In genomic region chr3:100707117-100707516, GRCm38 (mm10) we compare ENCODE assay signal across 25 mouse cellular contexts. TPM values are rescaled to one million over a fixed set of nuclear protein-coding genes. Genes with fewer than 3 reads are reported as not detected.
DNase-seq lines count a peak whose midpoint lies in the region; ATAC-seq lines count a peak whose summit lies in the region.
"Had no signal": no experiment of that assay in that cellular context is flagged by ENCODE, and none has a peak within 500 bp of the region (broad histone marks: within the 10 kb centered on the region; RNA-seq: fewer than 3 reads in every experiment).

No protein-coding gene starts in this region.

- H3K4me2 ChIP-seq in heart, embryonic 12.5 days = no peak overlapping the region
- no peak overlapping the region for H3K4me2 ChIP-seq in kidney, embryonic 15.5 days
- no peak overlapping the region for H3K4me2 ChIP-seq in lung, embryonic 16.5 days (ENCODE audit: low read depth, low read length)
- H3K4me2 ChIP-seq: hindbrain, embryonic 13.5 days; limb, embryonic 13.5 days; liver, embryonic 11.5 days; neural tube, embryonic 12.5 days had no signal

- WGBS in heart, embryonic 12.5 days = 51% methylated on average over 4 of the region's 4 CpGs
- WGBS in kidney, embryonic 15.5 days = 68% methylated on average over 4 of the region's 4 CpGs
- 45% methylated on average over 4 of the region's 4 CpGs for WGBS in lung, embryonic 16.5 days

- H3K9me3 ChIP-seq in heart, embryonic 12.5 days (replicated peaks) = no peaks in the 10 kb centered on the region
- H3K9me3 ChIP-seq in kidney, embryonic 15.5 days (replicated peaks) = no peaks in the 10 kb centered on the region
- no peaks in the 10 kb centered on the region for H3K9me3 ChIP-seq in lung, embryonic 16.5 days (ENCODE audit: control insufficient read depth, low read length)
- H3K9me3 ChIP-seq: hindbrain, embryonic 13.5 days; limb, embryonic 13.5 days; midbrain, embryonic 10.5 days; neural tube, embryonic 12.5 days had no signal

- no peaks in the 10 kb centered on the region for H3K36me3 ChIP-seq in heart, embryonic 12.5 days
- H3K36me3 ChIP-seq in kidney, embryonic 15.5 days = no peaks in the 10 kb centered on the region
- no peaks in the 10 kb centered on the region for H3K36me3 ChIP-seq in lung, embryonic 16.5 days (ENCODE audit: control insufficient read depth, insufficient read depth, low read length)
- H3K36me3 ChIP-seq: hindbrain, embryonic 13.5 days; limb, embryonic 13.5 days; midbrain, embryonic 10.5 days; neural tube, embryonic 12.5 days had no signal

- no peak for DNase-seq in heart, adult 8-10 months (ENCODE audit: low spot score)
- no peak for DNase-seq in kidney, adult 8-10 months
- no peak for DNase-seq in lung, postnatal 14 days
- DNase-seq in gastrocnemius, postnatal 36 days = no peak
- DNase-seq: adrenal gland, postnatal 14 days; cerebellum, adult 11-12 months; cerebellum, adult 9-11 months; gastrocnemius, postnatal 10 days; heart, postnatal 4 days; kidney, adult 9 months; right cerebral cortex, adult 18-20 months; spleen, adult 18-20 months; thymus, postnatal 14 days had no signal

- peaks cover 45% of the 10 kb centered on the region for H3K4me1 ChIP-seq in heart, embryonic 12.5 days (replicated peaks)
- H3K4me1 ChIP-seq in kidney, embryonic 15.5 days = peaks cover 48% of the 10 kb centered on the region
- H3K4me1 ChIP-seq in lung, embryonic 16.5 days (replicated peaks; ENCODE audit: control insufficient read depth, insufficient read depth, low read length) = peaks cover 13% of the 10 kb centered on the region
- H3K4me1 ChIP-seq: neural tube, embryonic 12.5 days had no signal

- H3K4me3 ChIP-seq in heart, embryonic 12.5 days = no peak overlapping the region
- no peak overlapping the region for H3K4me3 ChIP-seq in kidney, embryonic 15.5 days (replicated peaks)
- no peak overlapping the region for H3K4me3 ChIP-seq in lung, embryonic 16.5 days (ENCODE audit: low read length)
- H3K4me3 ChIP-seq: erythroblast, embryonic 14.5 days; hindbrain, embryonic 13.5 days; limb, embryonic 13.5 days; midbrain, embryonic 10.5 days; myocyte; neural tube, embryonic 12.5 days had no signal

- no peak overlapping the region for H3K9ac ChIP-seq in heart, embryonic 12.5 days
- no peak overlapping the region for H3K9ac ChIP-seq in kidney, embryonic 15.5 days
- H3K9ac ChIP-seq in lung, embryonic 16.5 days (ENCODE audit: low read length) = no peak overlapping the region
- H3K9ac ChIP-seq: hindbrain, embryonic 13.5 days; limb, embryonic 13.5 days; neural tube, embryonic 12.5 days had no signal

- H3K27me3 ChIP-seq in heart, embryonic 12.5 days (replicated peaks) = no peaks in the 10 kb centered on the region
- H3K27me3 ChIP-seq in kidney, embryonic 15.5 days = no peaks in the 10 kb centered on the region
- no peaks in the 10 kb centered on the region for H3K27me3 ChIP-seq in lung, embryonic 16.5 days (ENCODE audit: control insufficient read depth, insufficient read depth, low read depth, low read length)
- H3K27me3 ChIP-seq: hindbrain, embryonic 13.5 days; limb, embryonic 13.5 days; neural tube, embryonic 12.5 days had no signal

- H3K27ac ChIP-seq in heart, embryonic 12.5 days (ENCODE audit: poor library complexity, severe bottlenecking) = no peak overlapping the region
- 0 out of 2 replicates have a peak overlapping the region, but pooled peaks have one; percentile 41 for H3K27ac ChIP-seq in kidney, embryonic 15.5 days
- H3K27ac ChIP-seq in lung, embryonic 16.5 days (ENCODE audit: low read length) = no peak overlapping the region
- H3K27ac ChIP-seq: hindbrain, embryonic 13.5 days; limb, embryonic 13.5 days; midbrain, embryonic 10.5 days; neural tube, embryonic 12.5 days had no signal

- intact Hi-C loops in gastrocnemius, postnatal 36 days (cut with DNase I) = no loop called here

- ATAC-seq in heart, embryonic 12.5 days (ENCODE audit: insufficient number of reproducible peaks, low FRiP score) = 0 out of 2 replicates have a peak, but pooled peaks have one; percentile 30
- 0 out of 2 replicates have a peak, but pooled peaks have one; percentile 13 for ATAC-seq in kidney, embryonic 15.5 days (replicated peaks; ENCODE audit: low FRiP score)
- peak; percentile 41 for ATAC-seq in lung, embryonic 16.5 days (ENCODE audit: low read depth)
- ATAC-seq: CD4-positive, CD25-positive, alpha-beta regulatory T cell, adult 4 months; forebrain, embryonic 16.5 days had no signal

RNA-seq across cellular contexts. Expression of gene Man1a2, which starts 21.8 kb away (rescaled TPM):
- polyA plus RNA-seq in heart, embryonic 12.5 days (2016; fragmentation: Nextera tagmentation; extraction: Ambion mirVana) = 83.5 and 91.1 TPM in 2 replicates
- total RNA-seq in heart, adult 8-10 months (2022) = 10 to 100 TPM; 40.4 to 48.0 (median 47.1) TPM
- polyA plus RNA-seq in kidney, embryonic 15.5 days (2015; fragmentation: Nextera tagmentation; extraction: Ambion mirVana) = 67.2 and 75.3 TPM in 2 replicates
- 44.4 and 48.6 TPM in 2 replicates for polyA plus RNA-seq in lung, embryonic 16.5 days (2015; fragmentation: Nextera tagmentation; extraction: Ambion mirVana)
- 10 to 100 TPM; 23.4 to 23.6 TPM for total RNA-seq in gastrocnemius, postnatal 36 days (2021)
